Mouse (Mus musculus) intestine, embryonic 15.5 days (tissue): ENCODE measurements around the gene 4930564D02Rik. TPM values are rescaled to one million over a fixed set of nuclear protein-coding genes. Genes with fewer than 3 reads are reported as not detected.

Experiments
- ATAC-seq: fragments of 200-750 bp; cut with Nextera tagmentation; 2 replicates; pipeline ENCODE4 v1.8.0; 2017; ENCODE audit warnings: moderate TSS enrichment, moderate library complexity
- H3K27ac ChIP-seq: fragments of 300-500 bp; sonication (generic); 2 replicates; pipeline ENCODE4 v1.5.1; 2015; ENCODE audit warnings: mild to moderate bottlenecking, inconsistent platforms
- H3K27me3 ChIP-seq: fragments of 300-500 bp; sonication (generic); replicated peaks from 2 replicates; pipeline ENCODE4 v1.6.1; 2015; ENCODE audit warnings: inconsistent platforms
- H3K36me3 ChIP-seq: fragments of 300-500 bp; sonication (generic); 2 replicates; pipeline ENCODE4 v1.6.1; 2015; ENCODE audit warnings: inconsistent platforms
- H3K4me1 ChIP-seq: fragments of 300-500 bp; sonication (generic); replicated peaks from 2 replicates; pipeline ENCODE4 v1.6.1; 2015; ENCODE audit warnings: inconsistent platforms
- H3K4me2 ChIP-seq: fragments of 300-500 bp; sonication (generic); replicated peaks from 2 replicates; pipeline ENCODE4 v1.6.1; 2015; ENCODE audit warnings: mild to moderate bottlenecking, inconsistent platforms
- H3K4me3 ChIP-seq: fragments of 300-500 bp; sonication (generic); replicated peaks from 2 replicates; pipeline ENCODE4 v1.5.1; 2015; ENCODE audit warnings: inconsistent platforms
- H3K9ac ChIP-seq: fragments of 300-500 bp; sonication (generic); 2 replicates; pipeline ENCODE4 v1.6.1; 2015; ENCODE audit warnings: inconsistent platforms
- H3K9me3 ChIP-seq: fragments of 300-500 bp; sonication (generic); 2 replicates; pipeline ENCODE4 v1.6.1; 2016; ENCODE audit warnings: inconsistent platforms
- WGBS: fragments of 180-500 bp; shearing (Covaris S2); methylation state at CpG from one replicate; pipeline ENCODE4 v1.1.7; 2015; 5-methylcytosine and 5-hydroxymethylcytosine counted together
- polyA plus RNA-seq: library from polyadenylated mRNA; unstranded; fragments of >200 nt; fragmentation: Nextera tagmentation; extraction: Ambion mirVana; gene quantifications from 2 replicates; pipeline ENCODE4 v1.2.1, GENCODE M21; 2015

The 4930564D02Rik gene
- polyA plus RNA-seq, 1 experiment from 2014 or later = not detected

DNA sequence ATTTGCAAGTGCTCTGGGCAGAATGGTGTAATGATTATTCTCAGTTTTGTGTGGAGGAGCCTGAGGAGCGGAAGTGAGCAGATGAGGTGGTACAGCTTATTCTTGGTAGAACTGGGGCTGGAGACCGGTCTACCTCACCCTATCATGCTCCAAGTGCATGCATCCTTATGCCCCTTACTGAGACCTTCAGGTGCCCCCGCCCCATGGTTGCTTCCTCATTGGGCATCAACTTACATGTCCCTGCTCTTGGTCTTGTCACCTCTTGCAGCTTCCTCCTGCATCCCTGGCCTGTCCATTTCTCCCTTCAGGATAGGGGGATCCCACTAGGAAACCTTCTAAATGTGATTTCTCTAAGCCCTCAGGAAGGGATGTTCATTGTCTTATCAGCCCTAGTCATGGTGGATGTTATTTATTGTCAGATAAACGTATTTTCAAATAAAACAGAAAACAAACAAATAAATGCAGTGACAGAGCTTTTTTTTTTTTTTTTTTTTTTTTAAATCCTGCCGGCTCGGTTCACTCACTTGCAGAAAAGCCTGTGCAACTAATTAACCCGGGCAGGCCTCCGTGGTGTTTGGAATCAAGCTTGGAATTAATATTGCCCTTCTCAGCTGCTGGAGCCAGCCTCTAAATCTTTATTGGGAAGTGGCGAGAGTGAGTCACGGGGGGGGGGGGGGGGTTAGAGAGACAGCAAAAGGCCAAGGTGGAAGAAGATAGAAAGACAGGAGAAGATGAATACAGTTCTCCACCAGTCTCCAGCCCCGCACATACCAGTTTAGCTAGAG, 26.3 kb downstream of the 4930564D02Rik start:
- ATAC-seq = no peak
- no peak overlapping the region for H3K4me2 ChIP-seq
- no peaks in the 10 kb centered on the region for H3K4me1 ChIP-seq
- H3K4me3 ChIP-seq = no peak overlapping the region
- H3K9ac ChIP-seq = no peak overlapping the region
- H3K36me3 ChIP-seq = no peaks in the 10 kb centered on the region
- H3K27ac ChIP-seq = no peak overlapping the region
- H3K9me3 ChIP-seq = no peaks in the 10 kb centered on the region
- WGBS = 65% methylated on average over 11 of the region's 11 CpGs
- no peaks in the 10 kb centered on the region for H3K27me3 ChIP-seq

DNA sequence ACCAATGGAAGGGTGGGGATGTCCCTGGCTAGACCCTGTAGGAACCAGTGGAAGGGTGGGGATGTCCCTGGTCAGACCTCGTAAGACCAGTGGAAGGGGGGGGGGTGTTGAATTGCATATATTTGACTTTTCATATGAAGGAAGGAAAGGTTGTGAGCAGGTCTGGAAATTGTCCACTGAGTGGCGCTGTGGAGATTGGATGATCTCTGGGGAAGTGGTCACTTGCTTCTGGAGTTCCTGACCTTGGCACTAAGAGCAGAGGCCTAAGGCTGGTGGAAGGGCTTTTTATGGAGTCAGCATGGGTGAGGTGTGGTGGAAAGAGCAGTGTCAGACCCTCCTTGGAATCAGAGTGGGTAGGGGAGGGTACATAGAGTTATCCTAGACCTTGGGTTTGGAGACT, 27.8 kb downstream of the 4930564D02Rik start:
- ATAC-seq = no peak
- Histone ChIP-seq H3K27me3 (no peaks in the 10 kb centered on the region), H3K9me3 (no peaks in the 10 kb centered on the region), H3K4me2 (no peak overlapping the region), H3K27ac (no peak overlapping the region), H3K4me3 (no peak overlapping the region), H3K4me1 (no peaks in the 10 kb centered on the region), H3K36me3 (no peaks in the 10 kb centered on the region), H3K9ac (no peak overlapping the region)
- 65% methylated on average over 2 of the region's 2 CpGs for WGBS

DNA sequence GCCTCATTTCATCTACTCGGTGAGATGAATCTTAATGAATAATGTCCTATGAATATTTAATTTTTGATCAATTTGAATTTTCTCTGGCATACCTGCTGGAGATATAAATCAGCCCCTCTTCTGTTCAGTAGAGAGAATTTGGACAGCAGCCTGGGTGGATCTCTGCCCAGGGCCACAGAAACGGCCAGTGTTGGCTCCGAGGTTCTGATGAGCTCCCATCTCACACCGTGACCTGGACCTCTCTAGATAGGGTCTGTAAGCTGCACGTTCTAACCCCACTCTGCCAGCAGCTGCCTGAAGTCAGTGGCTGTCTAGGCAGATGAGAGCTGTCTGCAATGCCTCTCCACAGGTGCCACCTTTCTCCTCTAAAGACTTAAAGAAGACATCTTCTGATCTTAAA, 28.4 kb downstream of the 4930564D02Rik start:
- Histone ChIP-seq H3K36me3 (no peaks in the 10 kb centered on the region), H3K27me3 (no peaks in the 10 kb centered on the region), H3K4me1 (0 out of 2 replicates have a peak, but pooled peaks cover 2% of the 10 kb centered on the region), H3K9me3 (no peaks in the 10 kb centered on the region), H3K4me3 (no peak overlapping the region), H3K4me2 (no peak overlapping the region), H3K9ac (no peak overlapping the region), H3K27ac (no peak overlapping the region)
- ATAC-seq = no peak
- WGBS = 76% methylated on average over 5 of the region's 5 CpGs

DNA sequence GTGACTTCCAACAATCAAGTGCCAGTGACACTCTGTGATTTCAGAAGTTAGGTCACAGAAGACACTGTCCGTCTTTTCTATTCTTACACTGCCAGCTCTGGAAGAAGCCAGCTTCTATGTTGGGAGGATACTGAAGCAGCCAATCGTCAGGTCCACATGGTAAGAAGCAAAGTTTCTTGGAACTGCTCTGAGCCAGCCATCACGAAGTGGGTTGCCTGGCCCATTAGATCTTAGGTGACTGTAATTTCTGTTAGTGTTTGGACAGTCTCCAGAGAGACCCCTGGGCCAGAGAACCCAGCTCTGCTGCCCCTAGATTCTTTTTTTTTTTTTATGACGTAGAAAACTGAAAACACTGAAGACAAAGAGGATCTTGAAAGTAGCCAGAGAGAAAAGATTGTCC, 30.9 kb downstream of the 4930564D02Rik start:
- 78% methylated on average over 4 of the region's 4 CpGs for WGBS
- Histone ChIP-seq H3K36me3 (no peaks in the 10 kb centered on the region), H3K4me3 (no peak overlapping the region), H3K4me2 (no peak overlapping the region), H3K9ac (no peak overlapping the region), H3K9me3 (no peaks in the 10 kb centered on the region), H3K27me3 (no peaks in the 10 kb centered on the region), H3K4me1 (0 out of 2 replicates have a peak, but pooled peaks cover 2% of the 10 kb centered on the region), H3K27ac (no peak overlapping the region)
- no peak for ATAC-seq

DNA sequence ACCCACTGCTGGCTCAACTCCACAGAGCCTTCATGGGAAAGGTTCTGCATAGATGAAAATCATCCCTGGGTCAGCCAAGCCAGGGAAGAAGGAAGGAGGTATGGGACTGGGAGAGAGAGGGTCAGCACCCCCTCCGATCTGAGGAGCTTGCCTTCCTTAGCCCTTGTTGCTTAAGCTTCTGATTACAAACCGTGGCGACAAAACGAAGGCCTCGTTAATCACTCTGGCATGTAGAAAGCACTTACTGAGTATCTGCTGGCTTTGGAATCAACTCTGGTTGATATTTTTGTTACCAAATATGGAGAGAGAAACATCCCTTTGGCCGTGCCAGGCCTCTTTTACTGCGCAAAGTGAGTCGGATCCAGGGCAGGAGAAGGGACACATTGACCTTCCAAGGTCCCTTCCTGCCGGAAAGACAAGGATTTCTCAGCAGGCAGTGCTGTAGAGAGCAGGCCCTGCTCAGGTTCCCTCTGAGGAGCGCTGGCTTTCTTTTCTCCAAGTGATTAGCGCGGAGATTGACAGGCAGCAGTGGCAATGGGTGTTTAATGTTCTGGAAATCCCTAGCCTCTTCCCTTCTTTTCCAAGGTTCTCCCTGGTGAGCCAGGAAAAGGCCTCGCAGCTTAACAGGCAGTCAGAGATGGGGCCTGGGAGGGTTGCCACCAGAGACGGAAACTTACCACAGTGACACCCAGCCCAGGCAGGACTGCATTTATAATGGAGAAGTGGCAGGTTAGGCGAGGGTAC, 33.1 kb downstream of the 4930564D02Rik start:
- no peak overlapping the region for H3K4me2 ChIP-seq
- no peaks in the 10 kb centered on the region for H3K27me3 ChIP-seq
- no peak overlapping the region for H3K27ac ChIP-seq
- H3K4me3 ChIP-seq = no peak overlapping the region
- ATAC-seq = no peak
- H3K4me1 ChIP-seq = 0 out of 2 replicates have a peak, but pooled peaks cover 2% of the 10 kb centered on the region
- WGBS = 43% methylated on average over 15 of the region's 15 CpGs
- no peaks in the 10 kb centered on the region for H3K9me3 ChIP-seq
- H3K36me3 ChIP-seq = no peaks in the 10 kb centered on the region
- H3K9ac ChIP-seq = no peak overlapping the region

DNA sequence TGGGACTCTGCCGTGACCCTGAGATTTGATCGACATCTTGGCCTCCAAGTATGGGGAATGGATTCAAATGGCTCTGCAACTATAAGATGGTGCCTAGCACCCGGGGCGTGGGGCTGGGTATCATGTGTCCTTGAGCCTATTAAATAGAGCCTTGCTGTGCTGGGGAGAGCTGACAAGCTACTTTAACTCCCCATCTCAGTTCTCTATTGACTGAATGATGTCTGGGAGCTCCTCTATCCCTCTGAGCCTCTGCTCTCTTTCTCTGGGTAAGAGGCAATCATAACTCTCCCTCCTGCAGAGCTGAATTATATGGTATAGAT, 33.6 kb downstream of the 4930564D02Rik start:
- Histone ChIP-seq H3K4me2 (no peak overlapping the region), H3K4me3 (no peak overlapping the region), H3K9ac (no peak overlapping the region), H3K27me3 (no peaks in the 10 kb centered on the region), H3K4me1 (0 out of 2 replicates have a peak, but pooled peaks cover 2% of the 10 kb centered on the region), H3K9me3 (no peaks in the 10 kb centered on the region), H3K27ac (no peak overlapping the region), H3K36me3 (no peaks in the 10 kb centered on the region)
- WGBS = 74% methylated on average over 4 of the region's 4 CpGs
- ATAC-seq = no peak

DNA sequence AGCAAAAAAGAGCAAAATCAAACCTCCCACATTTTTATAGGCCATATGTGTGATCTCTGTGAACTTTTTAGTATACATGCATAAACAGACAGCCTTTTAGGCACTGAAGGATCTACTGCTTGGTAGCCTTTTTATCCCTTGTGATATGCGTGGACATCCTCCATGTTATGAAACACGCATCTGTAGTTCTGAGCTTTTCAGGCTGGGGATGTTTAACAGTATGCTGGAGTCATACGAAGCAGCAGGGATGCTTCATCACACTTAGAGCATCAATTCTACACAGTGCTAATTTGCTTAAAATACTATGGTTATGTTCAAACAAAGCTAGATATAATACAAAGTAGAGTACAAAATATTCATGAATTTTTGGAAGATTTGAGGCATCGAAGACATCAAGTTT, 39.2 kb downstream of the 4930564D02Rik start:
- no peak overlapping the region for H3K9ac ChIP-seq
- H3K4me2 ChIP-seq = no peak overlapping the region
- H3K36me3 ChIP-seq = no peaks in the 10 kb centered on the region
- H3K9me3 ChIP-seq = no peaks in the 10 kb centered on the region
- H3K27me3 ChIP-seq = no peaks in the 10 kb centered on the region
- no peak for ATAC-seq
- H3K4me1 ChIP-seq = no peaks in the 10 kb centered on the region
- 87% methylated on average over 4 of the region's 4 CpGs for WGBS
- no peak overlapping the region for H3K4me3 ChIP-seq
- no peak overlapping the region for H3K27ac ChIP-seq

DNA sequence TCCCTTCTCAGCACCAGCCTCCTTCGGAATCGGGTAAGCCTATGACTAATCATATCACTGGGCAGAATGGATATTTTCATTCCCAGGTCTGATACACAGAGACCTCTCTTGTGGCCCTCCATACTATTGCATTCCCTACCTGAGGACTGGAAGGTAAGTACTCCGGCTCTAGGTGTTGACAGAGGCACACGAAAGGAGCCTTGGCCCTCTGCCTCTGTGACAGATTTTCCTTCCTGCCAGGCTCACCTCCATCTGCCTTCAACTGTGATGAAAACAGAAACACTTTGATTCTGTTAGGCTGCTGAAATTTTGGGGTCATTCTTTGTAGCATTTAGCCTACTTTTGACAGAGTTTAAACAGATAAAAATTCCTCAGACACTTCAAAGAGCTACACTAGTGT, 47.2 kb downstream of the 4930564D02Rik start:
- WGBS = 86% methylated on average over 4 of the region's 4 CpGs
- no peaks in the 10 kb centered on the region for H3K27me3 ChIP-seq
- no peak for ATAC-seq
- H3K36me3 ChIP-seq = no peaks in the 10 kb centered on the region
- no peak overlapping the region for H3K9ac ChIP-seq
- no peaks in the 10 kb centered on the region for H3K4me1 ChIP-seq
- no peaks in the 10 kb centered on the region for H3K9me3 ChIP-seq
- no peak overlapping the region for H3K27ac ChIP-seq
- H3K4me3 ChIP-seq = no peak overlapping the region
- H3K4me2 ChIP-seq = no peak overlapping the region

DNA sequence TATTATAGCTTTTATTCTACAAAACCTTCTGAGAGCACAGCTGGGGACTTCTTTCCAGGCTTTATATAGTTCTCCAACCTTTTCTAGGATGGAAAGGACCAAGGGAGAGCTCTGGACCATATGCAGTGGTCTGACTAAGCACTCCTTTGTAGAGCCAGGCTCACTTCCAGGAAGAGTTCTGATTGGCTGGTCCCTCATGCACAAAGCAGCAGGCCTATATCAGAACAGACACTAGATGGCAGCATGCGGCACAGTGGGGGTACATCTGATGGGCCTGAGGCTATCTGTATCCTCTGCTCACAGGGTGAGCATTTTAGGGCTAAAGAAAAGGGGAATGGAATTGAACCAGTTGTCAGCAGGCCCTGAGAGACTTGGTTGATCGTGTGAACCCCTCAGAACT, 47.6 kb downstream of the 4930564D02Rik start:
- no peaks in the 10 kb centered on the region for H3K36me3 ChIP-seq
- ATAC-seq = peak; percentile 71
- H3K4me2 ChIP-seq = no peak overlapping the region
- no peak overlapping the region for H3K4me3 ChIP-seq
- H3K27ac ChIP-seq = no peak overlapping the region
- H3K9me3 ChIP-seq = no peaks in the 10 kb centered on the region
- H3K9ac ChIP-seq = no peak overlapping the region
- H3K27me3 ChIP-seq = no peaks in the 10 kb centered on the region
- WGBS = 20% methylated on average over 2 of the region's 2 CpGs
- H3K4me1 ChIP-seq = no peaks in the 10 kb centered on the region

DNA sequence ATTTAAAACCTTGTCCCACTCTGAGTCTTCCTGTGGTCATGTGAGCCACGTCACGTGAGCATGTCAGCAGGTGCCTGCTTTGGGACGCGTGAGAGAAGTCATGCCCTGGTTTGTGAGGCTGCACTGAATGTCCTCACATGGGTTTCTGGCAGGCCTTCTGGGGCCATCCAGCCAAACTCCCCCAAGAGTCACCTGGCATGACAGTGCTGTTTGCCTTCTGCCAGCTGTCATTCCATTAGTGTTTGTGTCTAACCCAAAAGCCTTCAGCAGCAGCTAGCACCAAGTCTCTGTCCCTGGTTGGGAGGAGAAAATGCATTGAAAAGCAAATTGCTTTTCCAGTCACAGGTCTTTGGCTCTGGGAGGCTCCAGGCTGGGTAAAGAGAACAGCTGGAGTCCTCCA, 50.0 kb downstream of the 4930564D02Rik start:
- H3K27me3 ChIP-seq = no peaks in the 10 kb centered on the region
- H3K4me1 ChIP-seq = no peaks in the 10 kb centered on the region
- no peak overlapping the region for H3K9ac ChIP-seq
- no peak for ATAC-seq
- no peaks in the 10 kb centered on the region for H3K36me3 ChIP-seq
- no peak overlapping the region for H3K4me2 ChIP-seq
- no peak overlapping the region for H3K27ac ChIP-seq
- no peaks in the 10 kb centered on the region for H3K9me3 ChIP-seq
- WGBS = 91% methylated on average over 4 of the region's 4 CpGs
- no peak overlapping the region for H3K4me3 ChIP-seq

DNA sequence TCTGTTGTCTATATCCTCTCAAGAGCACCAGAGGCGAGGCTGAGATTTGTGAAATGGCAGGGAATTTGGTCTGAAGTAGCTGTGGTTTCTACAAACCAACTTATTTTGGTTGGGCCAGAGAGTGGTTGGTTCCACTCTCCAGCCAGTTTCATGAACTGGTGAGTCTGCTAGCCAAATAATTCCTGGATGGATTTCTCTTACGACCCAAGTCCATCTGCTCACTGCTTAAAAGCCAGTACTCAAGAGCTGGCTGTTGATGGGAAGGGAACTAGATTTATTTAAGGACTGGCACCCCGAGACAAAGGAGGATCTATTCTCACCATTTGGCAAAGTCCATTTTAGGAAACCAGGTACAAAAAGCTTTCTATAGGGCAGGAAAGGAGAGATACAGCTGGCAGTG, 57.1 kb downstream of the 4930564D02Rik start:
- H3K36me3 ChIP-seq = no peaks in the 10 kb centered on the region
- H3K4me1 ChIP-seq = 0 out of 2 replicates have a peak, but pooled peaks cover 2% of the 10 kb centered on the region
- H3K27ac ChIP-seq = no peak overlapping the region
- no peak for ATAC-seq
- no peaks in the 10 kb centered on the region for H3K9me3 ChIP-seq
- no peak overlapping the region for H3K4me3 ChIP-seq
- H3K9ac ChIP-seq = no peak overlapping the region
- H3K4me2 ChIP-seq = no peak overlapping the region
- H3K27me3 ChIP-seq = no peaks in the 10 kb centered on the region
- WGBS = 83% methylated on average over 3 of the region's 3 CpGs

DNA sequence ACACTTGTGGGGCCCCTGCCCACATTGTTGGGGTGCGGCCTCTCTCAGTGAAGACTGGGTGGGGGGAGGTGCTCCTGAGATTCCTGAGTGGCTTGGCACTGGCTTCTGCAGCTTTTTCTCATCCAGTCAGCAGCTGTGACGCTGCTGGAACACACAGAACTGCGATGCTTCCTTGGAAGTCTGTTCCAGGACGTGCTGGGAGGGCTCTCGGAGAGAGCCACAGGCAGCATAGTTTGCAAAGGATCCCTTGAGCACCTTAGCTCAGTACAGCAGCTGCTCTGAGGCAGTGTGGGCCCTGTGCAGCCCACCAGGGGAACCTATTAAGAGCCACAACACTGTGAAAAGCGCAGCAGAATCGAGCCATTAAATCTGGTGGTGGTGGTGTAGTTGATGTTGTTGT, 61.2 kb downstream of the 4930564D02Rik start:
- H3K27me3 ChIP-seq = no peaks in the 10 kb centered on the region

More for the DNA sequence above, 61.2 kb downstream of the 4930564D02Rik start:
- H3K9me3 ChIP-seq = no peaks in the 10 kb centered on the region
- H3K36me3 ChIP-seq = no peaks in the 10 kb centered on the region
- no peak overlapping the region for H3K9ac ChIP-seq
- H3K4me2 ChIP-seq = no peak overlapping the region
- 0 out of 2 replicates have a peak, but pooled peaks have one; percentile 49 for ATAC-seq
- WGBS = 51% methylated on average over 7 of the region's 7 CpGs
- 0 out of 2 replicates have a peak, but pooled peaks cover 2% of the 10 kb centered on the region for H3K4me1 ChIP-seq
- no peak overlapping the region for H3K4me3 ChIP-seq
- H3K27ac ChIP-seq = peak overlapping the region; percentile 48; the same call in 1 of the 2 replicates
